Mouse (Mus musculus) kidney, adult 18-20 months (tissue): ENCODE data around the gene Adamtsl1.

Source experiments
- DNase-seq: peaks from one replicate; pipeline ENCODE4 v3.0.0; 2021

The Adamtsl1 gene

GRCm38 (mm10) chr4:86425581-86425980 is 911.6 kb downstream of the Adamtsl1 start:
- DNase-seq = no peak

- no peak for DNase-seq
Measured at GRCm38 (mm10) chr4:86426549-86426948, 912.6 kb downstream of the Adamtsl1 start.

GRCm38 (mm10) chr4:86427312-86427711 is 913.3 kb downstream of the Adamtsl1 start:
- no peak for DNase-seq

DNA sequence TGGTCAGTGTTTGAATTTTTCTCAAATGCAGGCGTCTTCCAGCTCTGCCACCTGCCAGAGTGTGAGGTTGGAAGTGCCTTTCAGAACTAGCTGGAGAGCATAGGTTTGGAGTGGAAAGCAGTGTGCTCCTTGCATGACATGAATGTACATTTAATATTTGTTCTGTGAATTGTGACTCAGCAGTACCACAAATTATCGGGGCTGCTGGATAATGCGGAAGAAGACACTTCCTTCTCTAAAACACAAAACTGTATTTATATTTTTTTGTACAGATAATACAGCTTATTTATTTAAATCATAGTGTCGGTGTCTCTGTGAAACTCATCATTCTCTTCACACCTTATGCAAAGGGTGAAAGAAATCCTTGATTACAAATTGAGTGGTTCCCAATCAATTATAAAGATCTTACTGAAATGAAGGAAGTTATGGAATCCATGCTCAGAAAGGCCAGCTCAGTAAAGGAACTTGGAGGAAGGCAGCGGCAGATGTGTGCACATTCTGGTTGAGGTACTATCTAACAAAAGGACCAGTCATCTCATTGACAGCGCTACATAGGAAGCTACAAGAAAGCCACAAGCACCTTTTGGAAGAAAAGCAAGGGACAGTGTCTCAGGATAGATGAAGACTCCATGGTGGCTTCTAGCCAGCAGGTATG is 914.2 kb downstream of the Adamtsl1 start:
- no peak for DNase-seq

- DNase-seq = no peak
Measured at GRCm38 (mm10) chr4:86435631-86436030, 921.7 kb downstream of the Adamtsl1 start.

GRCm38 (mm10) chr4:86436336-86436735 is 922.4 kb downstream of the Adamtsl1 start:
- DNase-seq = no peak

DNA sequence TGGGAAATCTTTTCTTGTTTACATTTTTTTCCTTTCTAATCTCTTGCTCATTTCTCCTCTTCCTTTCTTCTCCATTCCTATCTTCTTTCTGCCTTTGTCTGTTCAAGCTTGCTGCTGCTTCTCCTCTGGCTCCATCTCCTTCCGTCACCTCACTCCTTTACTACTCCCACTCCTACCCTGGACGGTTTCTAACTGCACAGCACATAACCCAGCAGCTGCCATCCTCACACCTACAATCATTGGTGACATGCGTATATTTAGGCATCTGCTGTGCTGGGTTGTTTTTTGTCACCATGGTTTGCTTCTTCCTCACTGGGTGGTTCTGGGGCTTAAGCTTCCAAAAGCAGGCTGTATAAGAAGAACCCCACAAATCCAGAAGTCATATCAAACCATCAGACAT is 936.5 kb downstream of the Adamtsl1 start:
- no peak for DNase-seq

- DNase-seq = no peak
Measured at GRCm38 (mm10) chr4:86464808-86465207, 950.8 kb downstream of the Adamtsl1 start.
